Mouse (Mus musculus) bone marrow, adult 2 months (tissue): ENCODE results near the gene Arhgap19. TPM values are rescaled to one million over a fixed set of nuclear protein-coding genes. Genes with fewer than 3 reads are reported as not detected.

Source experiments
- H3K27ac ChIP-seq: fragments of 200-500 bp; 2 replicates; pipeline ENCODE4 v1.5.1; 2012; ENCODE audit warnings: low read depth, mild to moderate bottlenecking, control low read depth, inconsistent platforms, low read length; ENCODE audit not compliant: control insufficient read depth, poor library complexity, insufficient read depth
- H3K4me1 ChIP-seq: fragments of 200-500 bp; 2 replicates; pipeline ENCODE4 v1.6.1; 2011; ENCODE audit warnings: low read length; ENCODE audit not compliant: control insufficient read depth, insufficient read depth
- H3K4me3 ChIP-seq: fragments of 200-500 bp; replicated peaks from 2 replicates; pipeline ENCODE3; 2011; ENCODE audit warnings: mild to moderate bottlenecking, low read depth, low read length, control low read depth; ENCODE audit not compliant: control insufficient read depth
- CTCF ChIP-seq: fragments of 200-500 bp; IDR thresholded peaks from 2 replicates; pipeline ENCODE4 v1.5.1; 2011; ENCODE audit warnings: low read length, control low read depth; ENCODE audit not compliant: control insufficient read depth, insufficient read depth
- POLR2A ChIP-seq: fragments of 200-500 bp; IDR thresholded peaks from 2 replicates; pipeline ENCODE4 v1.6.1; 2011; ENCODE audit warnings: low read depth, mild to moderate bottlenecking, control low read depth, low read length, borderline replicate concordance; ENCODE audit not compliant: control insufficient read depth
- WGBS: fragments of 180-500 bp; shearing (Covaris S2); methylation state at CpG from one replicate; pipeline ENCODE4 v1.1.7; 2018; 5-methylcytosine and 5-hydroxymethylcytosine counted together
- polyA plus RNA-seq: library from polyadenylated mRNA; stranded (reverse); fragments of >200 nt; gene quantifications from 2 replicates; pipeline ENCODE4 v1.2.4, GENCODE M21; 2011; ENCODE audit warnings: low replicate concordance; ENCODE audit not compliant: missing spikeins, insufficient read depth, insufficient read length

Gene Arhgap19
- polyA plus RNA-seq, 1 experiment = 25.5 TPM

GRCm38 (mm10) chr19:41828941-41829340, 27.1 kb upstream of the Arhgap19 start:
- no peak overlapping the region for H3K4me3 ChIP-seq
- TF ChIP-seq POLR2A (no peak), CTCF (no peak)
- H3K4me1 ChIP-seq = no peaks in the 10 kb centered on the region; the same call in none of the 2 replicates
- WGBS = 77% methylated on average over 3 of the region's 3 CpGs
- H3K27ac ChIP-seq = no peak overlapping the region

GRCm38 (mm10) chr19:41826529-41826928, 24.7 kb upstream of the Arhgap19 start:
- 60% methylated on average over 3 of the region's 3 CpGs for WGBS
- no peak overlapping the region for H3K27ac ChIP-seq
- H3K4me3 ChIP-seq = no peak overlapping the region
- no peak for TF ChIP-seq CTCF
- TF ChIP-seq POLR2A = no peak
- no peaks in the 10 kb centered on the region; the same call in 1 of the 2 replicates for H3K4me1 ChIP-seq

- Histone ChIP-seq H3K27ac (no peak overlapping the region), H3K4me1 (no peaks in the 10 kb centered on the region; the same call in 1 of the 2 replicates), H3K4me3 (no peak overlapping the region)
- TF ChIP-seq POLR2A = no peak
- TF ChIP-seq CTCF = no peak
- 26% methylated on average over 5 of the region's 5 CpGs for WGBS
Observed at GRCm38 (mm10) chr19:41824950-41825349, 23.1 kb upstream of the Arhgap19 start.

- H3K4me3 ChIP-seq = no peak overlapping the region
- 56% methylated on average over 1 of the region's 1 CpGs for WGBS
- H3K4me1 ChIP-seq = no peaks in the 10 kb centered on the region; the same call in 1 of the 2 replicates
- no peak for TF ChIP-seq CTCF
- TF ChIP-seq POLR2A = no peak
- H3K27ac ChIP-seq = no peak overlapping the region
Observed at GRCm38 (mm10) chr19:41822589-41822988, 20.7 kb upstream of the Arhgap19 start.

GRCm38 (mm10) chr19:41821436-41821835, 19.6 kb upstream of the Arhgap19 start:
- 79% methylated on average over 5 of the region's 5 CpGs for WGBS
- Histone ChIP-seq H3K27ac (no peak overlapping the region), H3K4me3 (no peak overlapping the region), H3K4me1 (no peaks in the 10 kb centered on the region; the same call in 1 of the 2 replicates)
- TF ChIP-seq POLR2A = no peak
- no peak for TF ChIP-seq CTCF

- no peak overlapping the region for H3K27ac ChIP-seq
- 40% methylated on average over 4 of the region's 4 CpGs for WGBS
- no peak overlapping the region for H3K4me3 ChIP-seq
- TF ChIP-seq POLR2A (no peak), CTCF (no peak)
- no peaks in the 10 kb centered on the region for H3K4me1 ChIP-seq
Observed at GRCm38 (mm10) chr19:41818749-41819148, 16.9 kb upstream of the Arhgap19 start.

- Histone ChIP-seq H3K27ac (no peak overlapping the region), H3K4me3 (no peak overlapping the region), H3K4me1 (no peaks in the 10 kb centered on the region)
- TF ChIP-seq CTCF (no peak), POLR2A (no peak)
- WGBS = 83% methylated on average over 10 of the region's 10 CpGs
Observed at GRCm38 (mm10) chr19:41817325-41817724, 15.5 kb upstream of the Arhgap19 start.

GRCm38 (mm10) chr19:41816915-41817314, 15.1 kb upstream of the Arhgap19 start:
- WGBS = 78% methylated on average over 5 of the region's 5 CpGs
- no peak overlapping the region for H3K4me3 ChIP-seq
- no peaks in the 10 kb centered on the region for H3K4me1 ChIP-seq
- TF ChIP-seq CTCF (no peak), POLR2A (no peak)
- H3K27ac ChIP-seq = no peak overlapping the region

- Histone ChIP-seq H3K27ac (no peak overlapping the region), H3K4me1 (no peaks in the 10 kb centered on the region), H3K4me3 (no peak overlapping the region)
- WGBS = 85% methylated on average over 5 of the region's 5 CpGs
- TF ChIP-seq CTCF = no peak
- no peak for TF ChIP-seq POLR2A
Observed at GRCm38 (mm10) chr19:41816410-41816809, 14.6 kb upstream of the Arhgap19 start.
